ENCODE assay signal across 7 mouse cellular contexts in the genomic region with DNA sequence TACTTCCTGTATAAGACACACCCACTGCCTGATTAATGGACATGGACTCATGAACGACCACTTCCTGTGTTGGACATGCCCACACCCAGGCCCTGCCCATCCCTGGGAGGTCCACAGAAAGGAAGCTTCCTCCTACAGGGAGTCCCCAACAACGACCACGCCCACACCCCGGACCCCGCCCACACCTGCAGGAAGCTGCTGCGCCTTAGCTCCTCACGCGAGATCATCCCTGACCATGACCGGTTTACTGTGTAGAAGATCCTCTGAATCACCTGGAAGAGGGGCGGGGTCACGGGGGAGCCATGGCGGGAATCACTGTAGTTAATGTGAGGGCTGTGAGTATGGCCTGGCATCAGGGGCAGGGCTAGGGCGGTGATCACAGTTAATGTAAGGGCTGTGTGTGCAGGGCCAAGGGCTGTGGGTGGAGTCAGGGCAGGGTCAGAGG. TPM values are rescaled to one million over a fixed set of nuclear protein-coding genes. Genes with fewer than 3 reads are reported as not detected.
DNase-seq lines count a peak whose midpoint lies in the region; ATAC-seq and TF ChIP-seq lines count a peak whose summit lies in the region.

No protein-coding gene starts in this region.

- no peaks in the 10 kb centered on the region for H3K27me3 ChIP-seq in thymus, adult 2 months (ENCODE audit: control insufficient read depth, insufficient read depth, low read length)
- H3K27me3 ChIP-seq in liver, embryonic 16.5 days (ENCODE audit: control insufficient read depth, insufficient read depth, low read depth, low read length) = no peaks in the 10 kb centered on the region
- no peaks in the 10 kb centered on the region for H3K27me3 ChIP-seq in neural tube, embryonic 14.5 days (ENCODE audit: control insufficient read depth, insufficient read depth, low read length)

- 97% methylated on average over 13 of the region's 13 CpGs for WGBS in thymus, adult 2 months
- WGBS in liver, embryonic 16.5 days (ENCODE audit: insufficient replicate concordance) = 85% methylated on average over 13 of the region's 13 CpGs
- 90% methylated on average over 13 of the region's 13 CpGs for WGBS in neural tube, embryonic 14.5 days

- H3K9me3 ChIP-seq in liver, embryonic 16.5 days (replicated peaks; ENCODE audit: control insufficient read depth, low read length) = peaks cover 28% of the 10 kb centered on the region
- H3K9me3 ChIP-seq in neural tube, embryonic 14.5 days (ENCODE audit: control insufficient read depth, low read length) = peaks cover 10% of the 10 kb centered on the region

- no peak overlapping the region for H3K27ac ChIP-seq in thymus, adult 2 months (ENCODE audit: control insufficient read depth, insufficient read depth, low read length)
- no peak overlapping the region for H3K27ac ChIP-seq in liver, embryonic 16.5 days (ENCODE audit: low read length)
- no peak overlapping the region for H3K27ac ChIP-seq in neural tube, embryonic 14.5 days (ENCODE audit: low read depth, low read length)

- H3K36me3 ChIP-seq in thymus, adult 2 months (ENCODE audit: control insufficient read depth, insufficient read depth, low read length) = peaks cover 14% of the 10 kb centered on the region
- peaks cover 32% of the 10 kb centered on the region for H3K36me3 ChIP-seq in liver, embryonic 16.5 days (ENCODE audit: control insufficient read depth, insufficient read depth)
- peaks cover 24% of the 10 kb centered on the region for H3K36me3 ChIP-seq in neural tube, embryonic 14.5 days (ENCODE audit: control insufficient read depth, insufficient read depth, low read length)

- no peaks in the 10 kb centered on the region for H3K4me1 ChIP-seq in thymus, adult 2 months (replicated peaks; ENCODE audit: control insufficient read depth, insufficient read depth, low read length)
- no peaks in the 10 kb centered on the region; the same call in 1 of the 2 replicates for H3K4me1 ChIP-seq in liver, embryonic 16.5 days (ENCODE audit: control insufficient read depth, low read depth, low read length)
- no peaks in the 10 kb centered on the region for H3K4me1 ChIP-seq in neural tube, embryonic 14.5 days (ENCODE audit: control insufficient read depth, insufficient read depth, low read length)

- H3K4me2 ChIP-seq in liver, embryonic 16.5 days (ENCODE audit: low read depth, low read length) = no peak overlapping the region
- no peak overlapping the region for H3K4me2 ChIP-seq in neural tube, embryonic 14.5 days (ENCODE audit: low read depth, low read length)

- no peak for TF ChIP-seq POLR2A in thymus, adult 2 months (IDR thresholded peaks at IDR 0.05; ENCODE audit: control insufficient read depth, extremely low read depth, insufficient read depth, low read length, poor library complexity)

- no peak overlapping the region for H3K4me3 ChIP-seq in thymus, adult 2 months (ENCODE audit: control insufficient read depth, insufficient read depth, low read length)
- no peak overlapping the region for H3K4me3 ChIP-seq in liver, embryonic 16.5 days (ENCODE audit: low read depth, low read length)
- no peak overlapping the region for H3K4me3 ChIP-seq in neural tube, embryonic 14.5 days (ENCODE audit: low read depth, low read length)

- H3K9ac ChIP-seq in liver, embryonic 16.5 days (ENCODE audit: low read depth, low read length) = no peak overlapping the region
- H3K9ac ChIP-seq in neural tube, embryonic 14.5 days (replicated peaks; ENCODE audit: low read depth, low read length) = no peak overlapping the region

- DNase-seq in thymus, adult 2 months = peak; percentile 29
- DNase-seq in thymus, postnatal 25 days = no peak
- peak; percentile 39 for DNase-seq in adrenal gland, postnatal 14 days
- peak; percentile 1 for DNase-seq in forelimb bud, embryonic 11.5 days (ENCODE audit: low read depth, low spot score)
- DNase-seq in kidney, adult 9 months = peak; percentile 34

- no peak for TF ChIP-seq CTCF in thymus, adult 2 months (IDR thresholded peaks at IDR 0.05; ENCODE audit: borderline replicate concordance, control insufficient read depth, extremely low read depth, insufficient read depth, low read length, poor library complexity)

- peak; percentile 22; the same call in 1 of the 2 replicates for ATAC-seq in liver, embryonic 16.5 days (ENCODE audit: low read depth)
- peak; percentile 75 for ATAC-seq in neural tube, embryonic 14.5 days (ENCODE audit: low read depth)

RNA-seq across cellular contexts. Expression of a gene that starts 37.3 kb away (rescaled TPM):
- 497 and 584 TPM in 2 replicates for polyA plus RNA-seq in thymus, adult 2 months (2012; rRNA removed)
- total RNA-seq in adrenal gland, postnatal 14 days (2021) = 89.6 and 104 TPM in 2 replicates
- 25.9 and 31.4 TPM in 2 replicates for polyA plus RNA-seq in liver, embryonic 16.5 days (2015; fragmentation: Nextera tagmentation; extraction: Ambion mirVana)
- 137 and 148 TPM in 2 replicates for polyA plus RNA-seq in neural tube, embryonic 14.5 days (2014; fragmentation: Nextera tagmentation; extraction: Ambion mirVana)

RNA-seq across cellular contexts. Expression of a gene that starts 54.2 kb away (rescaled TPM):
- not detected in 2 replicates for polyA plus RNA-seq in thymus, adult 2 months (2012; rRNA removed)
- total RNA-seq in adrenal gland, postnatal 14 days (2021) = not detected in 2 replicates
- polyA plus RNA-seq in liver, embryonic 16.5 days (2015; fragmentation: Nextera tagmentation; extraction: Ambion mirVana) = not detected in 2 replicates
- polyA plus RNA-seq in neural tube, embryonic 14.5 days (2014; fragmentation: Nextera tagmentation; extraction: Ambion mirVana) = not detected in 2 replicates
